Mouse (Mus musculus) layer of hippocampus, adult 9-11 months (tissue): Measurements from ENCODE around the gene Zfp580.
"Not testable (repeated sequence)": the region's sequence is repeated elsewhere in the genome, so short reads cannot be mapped to it uniquely, and the experiment has no call there.

ENCODE experiments used
- DNase-seq: peaks from one replicate; pipeline ENCODE4 v3.0.0; 2022

Zfp580 gene

GRCm38 (mm10) chr7:5051193-5052192 lies at the start of gene Zfp580:
Gene Zfp580, plus strand, starts transcription at chr7:5051538.
- DNase-seq = peak; percentile 71

- DNase-seq = not testable (repeated sequence)
These were observed 48.5 kb upstream of the Zfp580 start for GRCm38 (mm10) chr7:5002876-5003275.

- no peak for DNase-seq
These were observed 43.1 kb upstream of the Zfp580 start for GRCm38 (mm10) chr7:5008229-5008628.

GRCm38 (mm10) chr7:5012681-5013513 lies 38.4 kb upstream of the Zfp580 start:
- DNase-seq = no peak

GRCm38 (mm10) chr7:5014251-5015117 lies 36.9 kb upstream of the Zfp580 start, which contains the start of the genes Zfp524 and Fiz1:
Gene Zfp524, plus strand, starts transcription at chr7:5014415.
Gene Fiz1, minus strand, starts transcription at chr7:5014697.
- DNase-seq = peak; percentile 97

GRCm38 (mm10) chr7:5015118-5016001 lies 36.0 kb upstream of the Zfp580 start, which contains the start of gene Gm44973:
Gene Gm44973, plus strand, starts transcription at chr7:5015496.
- peak; percentile 95 for DNase-seq

GRCm38 (mm10) chr7:5016057-5016456 lies 35.3 kb upstream of the Zfp580 start:
- no peak for DNase-seq

- DNase-seq = no peak
These were observed 34.4 kb upstream of the Zfp580 start for GRCm38 (mm10) chr7:5016920-5017319.

GRCm38 (mm10) chr7:5017352-5017751 lies 34.0 kb upstream of the Zfp580 start:
- DNase-seq = no peak

GRCm38 (mm10) chr7:5017931-5018330 lies 33.4 kb upstream of the Zfp580 start:
- no peak for DNase-seq

GRCm38 (mm10) chr7:5019576-5019975 lies 31.8 kb upstream of the Zfp580 start:
- DNase-seq = not testable (repeated sequence)

- peak; percentile 99 for DNase-seq
These were observed 31.2 kb upstream of the Zfp580 start, which contains the start of the genes Zfp865 and Ccdc106 for GRCm38 (mm10) chr7:5020000-5020681. Gene Zfp865, plus strand, starts transcription at chr7:5020376. Gene Ccdc106, plus strand, starts transcription at chr7:5020553.

GRCm38 (mm10) chr7:5020685-5021084 lies 30.7 kb upstream of the Zfp580 start:
- DNase-seq = no peak

- no peak for DNase-seq
These were observed 30.1 kb upstream of the Zfp580 start for GRCm38 (mm10) chr7:5021197-5021596.

GRCm38 (mm10) chr7:5029543-5029942 lies 21.8 kb upstream of the Zfp580 start:
- no peak for DNase-seq

GRCm38 (mm10) chr7:5029946-5030345 lies 21.4 kb upstream of the Zfp580 start:
- no peak for DNase-seq

GRCm38 (mm10) chr7:5030554-5031275 lies 20.6 kb upstream of the Zfp580 start:
- DNase-seq = no peak

GRCm38 (mm10) chr7:5031496-5031895 lies 19.8 kb upstream of the Zfp580 start:
- no peak for DNase-seq

GRCm38 (mm10) chr7:5033818-5034217 lies 17.5 kb upstream of the Zfp580 start, which contains the start of gene 4632433K11Rik:
Gene 4632433K11Rik, plus strand, starts transcription at chr7:5034118.
- no peak for DNase-seq

GRCm38 (mm10) chr7:5035628-5036027 lies 15.7 kb upstream of the Zfp580 start:
- no peak for DNase-seq
